Mouse (Mus musculus) MEL (cell line): ENCODE data around the gene Tnfrsf13b. TPM values are rescaled to one million over a fixed set of nuclear protein-coding genes. Genes with fewer than 3 reads are reported as not detected.

Experiments
- DNase-seq: peaks from one replicate; pipeline ENCODE4 v3.0.0; 2011; ENCODE audit warnings: low read depth, low spot score
- H3K27ac ChIP-seq: 2 replicates; pipeline ENCODE4 v1.5.1; 2012; ENCODE audit warnings: low read depth, mild to moderate bottlenecking, control low read depth, low read length, moderate library complexity; ENCODE audit not compliant: control insufficient read depth
- H3K27me3 ChIP-seq, 2 experiments: fragments of 150-350 bp in 1 of 2; sonication (generic) in 1 of 2; 2 replicates each; pipeline ENCODE4 v1.6.1; 2012; ENCODE audit warnings: low read length in 2 of 2, mild to moderate bottlenecking in 2 of 2, improper control_type of control experiment in 1 of 2, moderate library complexity in 1 of 2; ENCODE audit not compliant: insufficient read depth in 2 of 2, control insufficient read depth in 1 of 2
- H3K36me3 ChIP-seq, 2 experiments: 2 replicates each; pipeline ENCODE4 v1.6.1; 2012 to 2014; ENCODE audit warnings: low read length in 2 of 2, improper control_type of control experiment in 1 of 2, inconsistent platforms in 1 of 2, mild to moderate bottlenecking in 1 of 2; ENCODE audit not compliant: insufficient read depth in 2 of 2, control insufficient read depth in 1 of 2
- H3K4me1 ChIP-seq, 2 experiments: fragments of 150-350 bp in 1 of 2; sonication (generic) in 1 of 2; 2 replicates each; pipeline ENCODE4 v1.6.1; 2012; ENCODE audit warnings: low read length in 2 of 2, improper control_type of control experiment in 1 of 2, mild to moderate bottlenecking in 1 of 2; ENCODE audit not compliant: insufficient read depth in 2 of 2, control insufficient read depth in 1 of 2
- H3K4me3 ChIP-seq, 2 experiments: fragments of 150-350 bp in 1 of 2; sonication (generic) in 1 of 2; 2 replicates each; pipeline ENCODE4 v1.5.1; 2012; ENCODE audit warnings: low read depth in 2 of 2, low read length in 2 of 2, mild to moderate bottlenecking in 2 of 2, moderate library complexity in 2 of 2, control low read depth in 1 of 2, improper control_type of control experiment in 1 of 2; ENCODE audit not compliant: control insufficient read depth in 1 of 2, insufficient read depth in 1 of 2
- H3K79me2 ChIP-seq: 2 replicates; pipeline ENCODE4 v1.6.1; 2012; ENCODE audit warnings: mild to moderate bottlenecking, low read length, moderate library complexity; ENCODE audit not compliant: control insufficient read depth, poor library complexity, insufficient read depth
- H3K9ac ChIP-seq: 2 replicates; pipeline ENCODE4 v1.6.1; 2012; ENCODE audit warnings: low read depth, mild to moderate bottlenecking, control low read depth, low read length, moderate library complexity; ENCODE audit not compliant: control insufficient read depth, poor library complexity, severe bottlenecking
- H3K9me3 ChIP-seq: fragments of 150-350 bp; sonication (generic); replicated peaks from 2 replicates; pipeline ENCODE4 v1.6.1; 2012; ENCODE audit warnings: mild to moderate bottlenecking, low read length, improper control_type of control experiment, moderate library complexity; ENCODE audit not compliant: insufficient read depth
- BHLHE40 ChIP-seq: IDR thresholded peaks from 2 replicates; pipeline ENCODE4 v1.6.1; 2012; ENCODE audit warnings: low read depth, mild to moderate bottlenecking, inconsistent platforms, low read length, improper control_type of control experiment, borderline replicate concordance
- ELF1 ChIP-seq: IDR thresholded peaks from 2 replicates; pipeline ENCODE4 v1.6.1; 2014; ENCODE audit warnings: low read depth, mild to moderate bottlenecking, inconsistent platforms, low read length, improper control_type of control experiment, moderate library complexity
- EP300 ChIP-seq, 2 experiments: IDR thresholded peaks; 2 replicates each; pipeline ENCODE4 v1.6.1; 2011; ENCODE audit warnings: improper control_type of control experiment in 2 of 2, low read length in 2 of 2, low read depth in 1 of 2, mild to moderate bottlenecking in 1 of 2
- ETS1 ChIP-seq: IDR thresholded peaks from 2 replicates; pipeline ENCODE4 v1.6.1; 2012; ENCODE audit warnings: low read depth, mild to moderate bottlenecking, inconsistent platforms, low read length, improper control_type of control experiment, moderate library complexity
- GABPA ChIP-seq: IDR thresholded peaks from 2 replicates; pipeline ENCODE4 v1.6.1; 2012; ENCODE audit warnings: low read depth, mild to moderate bottlenecking, inconsistent platforms, low read length, improper control_type of control experiment, moderate library complexity
- GATA1 ChIP-seq: IDR thresholded peaks from 2 replicates; pipeline ENCODE4 v1.6.1; 2011; ENCODE audit warnings: low read depth, low read length, improper control_type of control experiment
- JUND ChIP-seq: IDR thresholded peaks from 2 replicates; pipeline ENCODE4 v1.6.1; 2011; ENCODE audit warnings: low read depth, mild to moderate bottlenecking, improper control_type of control experiment, low read length
- MAFK ChIP-seq: IDR thresholded peaks from 2 replicates; pipeline ENCODE4 v1.6.1; 2011; ENCODE audit warnings: low read depth, mild to moderate bottlenecking, low read length, improper control_type of control experiment, borderline replicate concordance
- MAX ChIP-seq: IDR thresholded peaks from 2 replicates; pipeline ENCODE4 v1.6.1; 2011; ENCODE audit warnings: low read length, improper control_type of control experiment
- MEF2A ChIP-seq: IDR thresholded peaks from 2 replicates; pipeline ENCODE4 v1.6.1; 2014; ENCODE audit warnings: low read depth, mild to moderate bottlenecking, inconsistent platforms, low read length, improper control_type of control experiment; ENCODE audit not compliant: poor library complexity, insufficient replicate concordance, severe bottlenecking; ENCODE audit errors: extremely low read depth
- MXI1 ChIP-seq: IDR thresholded peaks from 2 replicates; pipeline ENCODE4 v1.6.1; 2011; ENCODE audit warnings: mild to moderate bottlenecking, low read depth, low read length, improper control_type of control experiment
- NELFE ChIP-seq: IDR thresholded peaks from 2 replicates; pipeline ENCODE4 v1.6.1; 2011; ENCODE audit warnings: low read depth, low read length, improper control_type of control experiment
- POLR2A ChIP-seq, 2 experiments: IDR thresholded peaks; 2 replicates each; pipeline ENCODE4 v1.6.1; 2011 to 2012; ENCODE audit warnings: low read length in 2 of 2, mild to moderate bottlenecking in 2 of 2, control low read depth in 1 of 2, improper control_type of control experiment in 1 of 2, low read depth in 1 of 2, moderate library complexity in 1 of 2; ENCODE audit not compliant: control insufficient read depth in 1 of 2, insufficient read depth in 1 of 2, poor library complexity in 1 of 2
- POLR2AphosphoS2 ChIP-seq: IDR thresholded peaks from 2 replicates; pipeline ENCODE4 v1.6.1; 2011; ENCODE audit warnings: low read length, improper control_type of control experiment
- POLR2AphosphoS5 ChIP-seq: IDR thresholded peaks from 2 replicates; pipeline ENCODE4 v1.6.1; 2012; ENCODE audit warnings: low read depth, borderline replicate concordance, mild to moderate bottlenecking, inconsistent platforms, low read length, moderate library complexity, mixed read lengths
- SIN3A ChIP-seq: IDR thresholded peaks from 2 replicates; pipeline ENCODE4 v1.6.1; 2012; ENCODE audit warnings: low read length, improper control_type of control experiment, inconsistent platforms
- TAL1 ChIP-seq: IDR thresholded peaks from 2 replicates; pipeline ENCODE4 v1.6.1; 2012; ENCODE audit warnings: mild to moderate bottlenecking, inconsistent platforms, low read length, moderate library complexity, mixed read lengths
- TCF12 ChIP-seq: IDR thresholded peaks from 2 replicates; pipeline ENCODE4 v1.6.1; 2014; ENCODE audit warnings: low read depth, mild to moderate bottlenecking, inconsistent platforms, low read length, improper control_type of control experiment, moderate library complexity
- USF2 ChIP-seq, 2 experiments: IDR thresholded peaks; 2 replicates each; pipeline ENCODE4 v1.6.1; 2011 to 2012; ENCODE audit warnings: improper control_type of control experiment in 2 of 2, low read length in 2 of 2, borderline replicate concordance in 1 of 2, inconsistent platforms in 1 of 2, low read depth in 1 of 2, mild to moderate bottlenecking in 1 of 2; ENCODE audit not compliant: insufficient read depth in 1 of 2
- ZC3H11A ChIP-seq: IDR thresholded peaks from 2 replicates; pipeline ENCODE4 v1.6.1; 2012; ENCODE audit warnings: low read depth, mild to moderate bottlenecking, inconsistent platforms, low read length, improper control_type of control experiment
- ZMIZ1 ChIP-seq: IDR thresholded peaks from 2 replicates; pipeline ENCODE4 v1.6.1; 2012; ENCODE audit warnings: low read depth, mild to moderate bottlenecking, inconsistent platforms, low read length, improper control_type of control experiment, moderate library complexity
- ZNF384 ChIP-seq: IDR thresholded peaks from 2 replicates; pipeline ENCODE4 v1.6.1; 2012; ENCODE audit warnings: low read depth, mild to moderate bottlenecking, inconsistent platforms, low read length, improper control_type of control experiment
- polyA plus RNA-seq, 2 experiments: library from polyadenylated mRNA; stranded (reverse) in 1 of 2; unstranded in 1 of 2; fragments of >175 nt in 1 of 2; fragments of >200 nt in 1 of 2; gene quantifications; 2 replicates each; pipeline versions ENCODE4 v1.2.1 to v1.2.4; 2012; ENCODE audit warnings: low replicate concordance in 2 of 2, low read depth in 1 of 2; ENCODE audit not compliant: insufficient read length in 2 of 2, insufficient read depth in 1 of 2, missing spikeins in 1 of 2
- total RNA-seq: library from RNA; depleted of rRNA; stranded (reverse); fragments of 300-350 nt; gene quantifications from 2 replicates; pipeline ENCODE4 v1.2.3, GENCODE M21; 2012

Gene Tnfrsf13b
- total and polyA plus RNA-seq, 3 experiments: 7.7 to 17.9 TPM; not detected in 1

GRCm38 (mm10) chr11:61164366-61164765, 37.8 kb downstream of the Tnfrsf13b start:
- H3K9me3 ChIP-seq: no peaks in the 10 kb centered on the region
- no peak overlapping the region for H3K27ac ChIP-seq
- TF ChIP-seq POLR2A (IDR thresholded peaks at IDR 0.05; ENCODE audit: control insufficient read depth in 1 of 2, insufficient read depth in 1 of 2, low read depth in 1 of 2, low read length in 2 of 2, poor library complexity in 1 of 2) (no peak), GABPA (no peak), SIN3A (no peak), MAFK (no peak), ETS1 (no peak), USF2 (IDR thresholded peaks at IDR 0.05; ENCODE audit: borderline replicate concordance in 1 of 2, insufficient read depth in 1 of 2, low read depth in 1 of 2, low read length in 2 of 2) (no peak), NELFE (no peak), ZMIZ1 (no peak), MXI1 (no peak), MAX (no peak), POLR2AphosphoS2 (no peak), TCF12 (no peak), ZNF384 (no peak), EP300 (IDR thresholded peaks at IDR 0.05; ENCODE audit: low read depth in 1 of 2, low read length in 2 of 2) (no peak), GATA1 (no peak), POLR2AphosphoS5 (no peak), ZC3H11A (no peak)
- TF ChIP-seq, all 39 proteins: peak for 0
- no peak overlapping the region for H3K9ac ChIP-seq
- H3K36me3 ChIP-seq: peaks cover 0 to 3% of the 10 kb centered on the region in 2 experiments; a peak in 2 of 4 replicates
- H3K27me3 ChIP-seq: no peaks in the 10 kb centered on the region
- H3K4me1 ChIP-seq: 0 out of 4 replicates have a peak, but pooled peaks cover 0 to 2% of the 10 kb centered on the region in 2 experiments
- H3K79me2 ChIP-seq: peaks cover 2% of the 10 kb centered on the region; the same call in 1 of the 2 replicates
- no peak overlapping the region for H3K4me3 ChIP-seq
- no peak for DNase-seq

- Histone ChIP-seq H3K27me3 (no peaks in the 10 kb centered on the region), H3K36me3 (peaks cover 0 to 3% of the 10 kb centered on the region in 2 experiments; a peak in 2 of 4 replicates), H3K4me1 (0 out of 4 replicates have a peak, but pooled peaks cover 0 to 2% of the 10 kb centered on the region in 2 experiments), H3K9ac (no peak overlapping the region), H3K27ac (no peak overlapping the region), H3K4me3 (no peak overlapping the region), H3K9me3 (no peaks in the 10 kb centered on the region), H3K79me2 (peaks cover 5% of the 10 kb centered on the region)
- no peak for DNase-seq
- TF ChIP-seq MEF2A (no peak), SIN3A (no peak), ELF1 (no peak), GATA1 (no peak), ZC3H11A (no peak), ZNF384 (no peak), JUND (no peak), BHLHE40 (no peak), TAL1 (no peak), POLR2AphosphoS5 (no peak), USF2 (IDR thresholded peaks at IDR 0.05; ENCODE audit: borderline replicate concordance in 1 of 2, insufficient read depth in 1 of 2, low read depth in 1 of 2, low read length in 2 of 2) (no peak)
These were observed 38.3 kb downstream of the Tnfrsf13b start for GRCm38 (mm10) chr11:61164881-61165280.
